Mouse (Mus musculus): ENCODE results near the gene Tcirg1. TPM values are rescaled to one million over a fixed set of nuclear protein-coding genes. Genes with fewer than 3 reads are reported as not detected.
A peak's percentile ranks its signal among the peaks of the same experiment; 100 is the strongest.

The Tcirg1 gene
- polyA plus RNA-seq, 1 experiment, result 32.3 TPM

DNA sequence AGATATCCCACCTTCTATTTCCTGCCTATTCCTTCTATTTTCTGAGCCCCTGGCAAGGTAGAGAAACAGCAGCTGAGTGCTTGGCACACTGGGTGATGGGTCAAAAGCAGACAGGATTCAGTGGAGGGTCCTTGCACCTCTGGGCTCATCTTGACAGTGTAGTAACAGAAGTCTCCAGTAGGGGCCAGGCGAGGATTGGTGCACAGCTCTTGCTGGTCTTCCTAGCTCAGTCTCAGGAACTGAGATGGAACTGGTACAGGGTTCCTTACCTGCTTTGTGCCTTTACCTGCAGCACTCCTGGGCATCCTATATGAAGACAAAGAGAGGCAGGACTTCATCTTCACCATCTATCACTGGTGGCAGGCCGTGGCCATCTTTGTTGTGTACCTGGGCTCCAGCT is 39.8 kb upstream of the Tcirg1 start:
- no peak overlapping the region for H3K27ac ChIP-seq (ENCODE audit: insufficient read depth, low read length)
- peak; percentile 54 to 67 for DNase-seq
- no peak overlapping the region for H3K4me3 ChIP-seq (replicated peaks; ENCODE audit: insufficient read depth, low read depth, low read length)
- TF ChIP-seq POLR2A (IDR thresholded peaks at IDR 0.05; ENCODE audit: borderline replicate concordance, insufficient read depth, low read length), result no peak
- TF ChIP-seq CTCF (IDR thresholded peaks at IDR 0.05; ENCODE audit: borderline replicate concordance, insufficient read depth, low read depth, low read length), result peak; percentile 97
- H3K27me3 ChIP-seq (ENCODE audit: control insufficient read depth, insufficient read depth, low read length), result no peaks in the 10 kb centered on the region
- WGBS, result 18% methylated on average over 2 of the region's 2 CpGs
- no peaks in the 10 kb centered on the region for H3K4me1 ChIP-seq (ENCODE audit: control insufficient read depth, insufficient read depth, low read length)

DNA sequence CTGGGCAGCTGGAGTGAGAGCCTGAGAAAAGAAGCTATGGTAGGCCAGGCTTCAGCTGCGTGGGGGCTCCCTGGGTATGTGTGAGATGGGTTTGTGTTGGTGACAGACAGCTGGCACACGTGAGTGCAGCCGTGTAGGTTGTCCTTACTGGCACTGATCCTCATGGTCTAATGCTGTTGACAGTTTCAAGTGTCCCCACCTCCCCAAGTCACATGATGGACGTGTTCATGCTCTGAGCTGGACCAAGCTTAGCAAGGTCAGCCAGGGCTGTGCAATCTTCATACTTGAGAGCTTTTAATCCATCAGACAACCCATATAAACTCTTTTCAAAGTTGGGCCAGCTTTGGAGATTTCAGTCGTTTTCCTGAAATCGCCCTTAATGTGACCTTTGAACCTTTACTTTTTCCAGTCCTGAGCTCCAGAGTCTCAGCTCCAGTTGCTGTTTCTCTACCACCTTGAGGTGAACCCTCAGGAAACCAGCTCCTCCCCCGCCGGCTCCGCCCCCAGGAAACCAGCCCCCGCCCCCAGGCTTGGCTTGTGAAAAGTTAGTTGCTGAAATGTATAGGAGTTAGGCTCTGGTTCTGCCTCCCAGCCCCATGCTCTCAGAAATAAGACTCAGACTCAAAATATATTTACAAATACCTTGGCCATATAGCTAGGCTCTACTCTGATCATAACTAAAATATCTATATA is 39.1 kb upstream of the Tcirg1 start:
- no peak for TF ChIP-seq CTCF (IDR thresholded peaks at IDR 0.05; ENCODE audit: borderline replicate concordance, insufficient read depth, low read depth, low read length)
- TF ChIP-seq POLR2A (IDR thresholded peaks at IDR 0.05; ENCODE audit: borderline replicate concordance, insufficient read depth, low read length), result no peak
- WGBS, result 37% methylated on average over 10 of the region's 10 CpGs
- Histone ChIP-seq H3K27ac (ENCODE audit: insufficient read depth, low read length) (no peak overlapping the region), H3K4me3 (replicated peaks; ENCODE audit: insufficient read depth, low read depth, low read length) (no peak overlapping the region), H3K4me1 (ENCODE audit: control insufficient read depth, insufficient read depth, low read length) (no peaks in the 10 kb centered on the region), H3K27me3 (ENCODE audit: control insufficient read depth, insufficient read depth, low read length) (no peaks in the 10 kb centered on the region)
- no peak for DNase-seq

DNA sequence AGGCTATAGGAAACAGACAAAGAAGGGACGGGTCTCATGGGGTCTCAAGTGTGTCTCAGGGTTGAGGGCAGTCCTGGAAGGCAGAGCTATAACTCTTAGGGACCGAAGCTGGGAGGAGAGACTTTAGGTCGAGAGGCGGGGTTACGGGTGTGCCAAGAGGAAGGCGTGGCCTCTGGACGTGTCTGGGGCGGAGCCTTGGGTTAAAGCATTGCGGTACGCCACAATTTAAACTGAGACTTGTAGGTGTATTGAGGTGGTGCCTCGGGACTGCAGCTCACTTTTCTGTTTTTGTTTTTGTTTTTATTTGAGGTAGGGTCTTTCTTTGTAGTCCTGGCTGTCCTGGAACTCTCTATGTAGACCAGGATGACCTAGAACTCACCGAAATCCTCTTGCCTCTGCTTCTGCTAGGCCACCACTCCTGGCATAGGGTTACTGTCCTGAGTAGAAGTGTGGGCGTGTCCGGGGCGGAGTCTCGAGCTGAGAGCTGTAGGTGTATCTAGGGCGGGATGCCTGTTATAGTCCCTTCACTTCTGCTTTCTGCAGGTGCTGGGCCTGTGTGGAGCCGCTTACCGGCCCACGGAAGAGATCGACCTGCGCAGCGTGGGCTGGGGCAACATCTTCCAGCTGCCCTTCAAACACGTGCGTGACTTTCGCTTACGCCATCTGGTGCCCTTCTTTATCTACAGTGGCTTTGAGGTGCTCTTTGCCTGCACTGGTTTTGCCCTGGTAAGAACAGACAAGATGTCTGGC is 36.2 kb upstream of the Tcirg1 start:
- Histone ChIP-seq H3K4me3 (replicated peaks; ENCODE audit: insufficient read depth, low read depth, low read length) (peak overlapping the region; percentile 27), H3K27me3 (ENCODE audit: control insufficient read depth, insufficient read depth, low read length) (no peaks in the 10 kb centered on the region), H3K27ac (ENCODE audit: insufficient read depth, low read length) (no peak overlapping the region), H3K4me1 (ENCODE audit: control insufficient read depth, insufficient read depth, low read length) (no peaks in the 10 kb centered on the region)
- TF ChIP-seq CTCF (IDR thresholded peaks at IDR 0.05; ENCODE audit: borderline replicate concordance, insufficient read depth, low read depth, low read length) (no peak), POLR2A (IDR thresholded peaks at IDR 0.05; ENCODE audit: borderline replicate concordance, insufficient read depth, low read length) (no peak)
- DNase-seq, result no peak
- 27% methylated on average over 27 of the region's 27 CpGs for whole genome bisulfite sequencing

DNA sequence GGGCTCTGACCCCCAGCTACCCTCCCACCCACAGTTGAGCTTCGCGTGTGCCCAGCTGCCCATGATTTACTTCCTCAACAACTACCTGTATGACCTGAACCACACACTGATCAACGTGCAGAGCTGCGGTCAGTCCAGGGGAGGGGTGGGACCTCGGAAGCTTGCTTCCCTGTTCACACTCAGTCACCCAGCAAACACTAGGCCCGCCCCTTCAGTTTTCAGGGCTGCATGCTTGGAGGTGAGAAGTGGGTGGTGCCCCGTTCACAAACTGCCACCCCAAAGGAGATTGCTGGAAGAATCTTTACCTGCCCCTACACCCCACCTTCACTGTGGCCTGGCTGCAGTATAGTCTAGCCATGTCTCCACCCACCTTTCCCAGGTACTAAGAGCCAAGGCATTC is 35.4 kb upstream of the Tcirg1 start:
- Histone ChIP-seq H3K4me1 (ENCODE audit: control insufficient read depth, insufficient read depth, low read length) (no peaks in the 10 kb centered on the region), H3K4me3 (replicated peaks; ENCODE audit: insufficient read depth, low read depth, low read length) (no peak overlapping the region), H3K27me3 (ENCODE audit: control insufficient read depth, insufficient read depth, low read length) (no peaks in the 10 kb centered on the region), H3K27ac (ENCODE audit: insufficient read depth, low read length) (no peak overlapping the region)
- no peak for TF ChIP-seq CTCF (IDR thresholded peaks at IDR 0.05; ENCODE audit: borderline replicate concordance, insufficient read depth, low read depth, low read length)
- TF ChIP-seq POLR2A (IDR thresholded peaks at IDR 0.05; ENCODE audit: borderline replicate concordance, insufficient read depth, low read length), result no peak
- WGBS, result 88% methylated on average over 7 of the region's 7 CpGs
- no peak for DNase-seq

DNA sequence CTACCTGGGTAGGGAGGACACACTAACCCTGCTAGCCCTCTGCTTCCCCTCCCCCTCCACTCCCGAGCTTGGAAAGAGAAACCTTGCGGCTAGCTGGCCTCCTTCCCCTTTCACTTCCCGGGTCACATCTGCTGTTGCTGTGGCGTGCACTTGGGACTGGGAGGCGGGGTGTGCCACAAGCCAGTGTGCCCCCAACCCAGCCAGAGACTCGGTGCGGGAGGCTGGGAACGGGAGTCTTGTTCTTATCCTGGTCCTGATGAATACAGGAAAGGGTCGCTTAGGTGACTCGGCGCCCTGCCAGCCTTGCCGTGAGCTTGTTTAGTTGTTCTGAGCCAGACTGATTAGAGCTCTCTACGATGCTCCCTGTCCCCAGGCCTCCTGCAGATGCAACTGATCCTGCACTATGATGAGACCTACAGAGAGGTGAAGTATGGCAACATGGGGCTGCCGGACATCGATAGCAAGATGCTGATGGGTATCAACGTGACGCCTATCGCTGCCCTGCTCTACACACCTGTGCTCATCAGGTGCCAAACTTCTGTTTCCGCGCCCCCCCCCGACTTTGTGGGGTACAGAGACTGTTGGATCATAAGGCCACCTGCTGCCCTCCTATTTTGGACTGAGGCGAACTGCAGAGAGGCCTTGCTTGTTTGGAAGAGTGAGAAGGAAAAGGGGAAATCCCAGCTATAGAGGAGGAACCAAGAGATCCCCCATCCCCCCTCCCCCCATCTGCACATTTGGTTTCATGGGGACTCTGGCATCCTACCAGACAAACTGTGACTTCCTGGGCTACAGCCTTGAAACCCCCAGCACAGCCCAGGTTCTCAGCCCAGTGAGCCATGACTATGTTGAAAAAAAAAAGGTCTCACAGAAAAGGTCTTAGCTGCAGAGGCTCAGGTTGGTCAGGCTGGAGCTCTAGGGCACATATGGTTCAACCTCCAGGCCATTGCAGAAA is 29.2 kb upstream of the Tcirg1 start:
- no peaks in the 10 kb centered on the region for H3K27me3 ChIP-seq (ENCODE audit: control insufficient read depth, insufficient read depth, low read length)
- WGBS, result 6% methylated on average over 22 of the region's 22 CpGs
- H3K27ac ChIP-seq (ENCODE audit: insufficient read depth, low read length), result no peak overlapping the region
- H3K4me3 ChIP-seq (replicated peaks; ENCODE audit: insufficient read depth, low read depth, low read length), result peak overlapping the region; percentile 53
- H3K4me1 ChIP-seq (ENCODE audit: control insufficient read depth, insufficient read depth, low read length), result peaks cover 12% of the 10 kb centered on the region
- TF ChIP-seq POLR2A (IDR thresholded peaks at IDR 0.05; ENCODE audit: borderline replicate concordance, insufficient read depth, low read length), result no peak
- TF ChIP-seq CTCF (IDR thresholded peaks at IDR 0.05; ENCODE audit: borderline replicate concordance, insufficient read depth, low read depth, low read length), result no peak
- DNase-seq, result peak; percentile 39 to 52

DNA sequence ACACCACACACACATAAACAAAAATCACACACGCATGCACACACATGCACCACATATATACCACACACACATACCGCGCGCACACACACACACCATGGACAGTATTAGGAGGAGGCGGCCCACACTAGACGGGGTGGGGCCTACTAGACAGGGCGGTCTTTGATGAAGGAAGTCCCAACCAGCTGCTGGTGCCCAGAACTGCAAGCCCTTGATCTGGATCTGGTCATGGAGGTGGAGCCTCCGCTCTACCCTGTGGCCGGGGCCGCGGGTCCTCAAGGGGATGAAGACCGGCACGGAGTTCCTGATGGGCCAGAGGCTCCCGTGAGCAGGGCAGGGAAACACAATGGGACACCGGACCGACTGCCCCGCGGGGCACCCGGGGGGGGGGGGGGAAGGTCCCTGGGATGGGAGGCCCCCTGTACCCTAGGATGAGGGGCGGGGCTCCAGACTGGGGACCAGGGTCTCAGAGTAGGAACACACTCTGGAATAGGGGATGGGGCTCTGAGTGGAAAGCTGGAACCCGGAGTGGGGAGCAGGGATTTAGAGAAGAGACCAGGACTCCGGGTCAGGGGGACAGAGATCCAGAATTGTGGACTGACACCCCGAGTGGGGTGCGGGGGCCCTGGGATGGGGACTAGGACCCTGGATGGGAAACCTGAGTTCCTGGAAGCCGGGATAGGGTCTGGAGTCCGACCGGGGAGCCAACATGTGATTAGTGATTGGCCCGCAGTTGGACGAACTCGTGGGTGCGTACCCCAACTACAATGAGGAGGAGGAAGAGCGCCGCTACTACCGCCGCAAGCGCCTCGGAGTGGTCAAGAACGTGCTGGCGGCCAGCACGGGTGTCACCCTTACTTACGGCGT is 28.3 kb upstream of the Tcirg1 start, which contains the start of gene Unc93b1:
Gene Unc93b1, plus strand, starts transcription at position 155 of the 864 bp plus-strand sequence.
- Histone ChIP-seq H3K27ac (ENCODE audit: insufficient read depth, low read length) (no peak within 1 kb of the TSS), H3K4me1 (ENCODE audit: control insufficient read depth, insufficient read depth, low read length) (peaks cover 17% of the 10 kb centered on the region), H3K4me3 (replicated peaks; ENCODE audit: insufficient read depth, low read depth, low read length) (peak within 1 kb of the TSS; percentile 53), H3K27me3 (ENCODE audit: control insufficient read depth, insufficient read depth, low read length) (no peaks in the 10 kb centered on the region)
- DNase-seq, result no peak
- WGBS, result 22% methylated on average over 41 of the region's 42 CpGs
- TF ChIP-seq CTCF (IDR thresholded peaks at IDR 0.05; ENCODE audit: borderline replicate concordance, insufficient read depth, low read depth, low read length), result no peak
- no peak for TF ChIP-seq POLR2A (IDR thresholded peaks at IDR 0.05; ENCODE audit: borderline replicate concordance, insufficient read depth, low read length)
